Mouse (Mus musculus): ENCODE data around the gene Kat7.

The Kat7 gene

GRCm38 (mm10) chr11:95276056-95276455 is 34.0 kb downstream of the Kat7 start:
- DNase-seq, result no peak

GRCm38 (mm10) chr11:95274613-95275012 is 35.4 kb downstream of the Kat7 start:
- DNase-seq, result no peak

- no peak for DNase-seq
Observed at GRCm38 (mm10) chr11:95273661-95274060, 36.4 kb downstream of the Kat7 start.

- peak in 1 of 2 experiments; percentile 17 for DNase-seq
Observed at GRCm38 (mm10) chr11:95266540-95267245, 43.4 kb downstream of the Kat7 start.

- no peak for DNase-seq
Observed at GRCm38 (mm10) chr11:95264455-95265013, 45.5 kb downstream of the Kat7 start.

GRCm38 (mm10) chr11:95263816-95264454 is 46.1 kb downstream of the Kat7 start:
- no peak for DNase-seq

- DNase-seq, result peak; percentile 23 to 32
Observed at GRCm38 (mm10) chr11:95261178-95261751, 48.8 kb downstream of the Kat7 start, which contains the start of gene Tac4. TSS of gene Tac4 (plus strand) at chr11:95261529.

- DNase-seq, result peak; percentile 93 to 97
Observed at GRCm38 (mm10) chr11:95259088-95259849, 50.8 kb downstream of the Kat7 start.

- peak; percentile 85 to 89 for DNase-seq
Observed at GRCm38 (mm10) chr11:95258490-95258889, 51.6 kb downstream of the Kat7 start.

GRCm38 (mm10) chr11:95257930-95258329 is 52.1 kb downstream of the Kat7 start:
- DNase-seq, result no peak

GRCm38 (mm10) chr11:95255747-95256146 is 54.3 kb downstream of the Kat7 start:
- no peak for DNase-seq

GRCm38 (mm10) chr11:95254165-95254564 is 55.9 kb downstream of the Kat7 start:
- DNase-seq, result peak; percentile 73 to 81

- DNase-seq, result no peak
Observed at GRCm38 (mm10) chr11:95252104-95252503, 57.9 kb downstream of the Kat7 start.

GRCm38 (mm10) chr11:95251295-95251694 is 58.8 kb downstream of the Kat7 start:
- DNase-seq, result peak; percentile 91

GRCm38 (mm10) chr11:95250110-95250509 is 59.9 kb downstream of the Kat7 start:
- peak in 1 of 2 experiments; percentile 46 for DNase-seq

- peak in 1 of 2 experiments; percentile 21 for DNase-seq
Observed at GRCm38 (mm10) chr11:95247065-95247464, 63.0 kb downstream of the Kat7 start.

- DNase-seq, result no peak
Observed at GRCm38 (mm10) chr11:95245456-95245855, 64.6 kb downstream of the Kat7 start.

- no peak for DNase-seq
Observed at GRCm38 (mm10) chr11:95242653-95243052, 67.4 kb downstream of the Kat7 start.

GRCm38 (mm10) chr11:95238477-95238876 is 71.6 kb downstream of the Kat7 start:
- no peak for DNase-seq

GRCm38 (mm10) chr11:95232329-95232696 is 77.7 kb downstream of the Kat7 start:
- DNase-seq, result no peak

GRCm38 (mm10) chr11:95231688-95232328 is 78.2 kb downstream of the Kat7 start:
- DNase-seq, result peak; percentile 92 to 96

- no peak for DNase-seq
Observed at GRCm38 (mm10) chr11:95227467-95227866, 82.6 kb downstream of the Kat7 start.
